Mouse (Mus musculus) c-Kit-negative CD71-positive TER-119-positive erythroid progenitor cells, embryonic 14.5 days (primary cell): ENCODE measurements around the gene Pik3ip1.

ENCODE experiments used
- DNase-seq: peaks from one replicate; pipeline ENCODE4 v3.0.0-alpha.2; 2013; ENCODE audit warnings: low read depth, low spot score

The Pik3ip1 gene

DNA sequence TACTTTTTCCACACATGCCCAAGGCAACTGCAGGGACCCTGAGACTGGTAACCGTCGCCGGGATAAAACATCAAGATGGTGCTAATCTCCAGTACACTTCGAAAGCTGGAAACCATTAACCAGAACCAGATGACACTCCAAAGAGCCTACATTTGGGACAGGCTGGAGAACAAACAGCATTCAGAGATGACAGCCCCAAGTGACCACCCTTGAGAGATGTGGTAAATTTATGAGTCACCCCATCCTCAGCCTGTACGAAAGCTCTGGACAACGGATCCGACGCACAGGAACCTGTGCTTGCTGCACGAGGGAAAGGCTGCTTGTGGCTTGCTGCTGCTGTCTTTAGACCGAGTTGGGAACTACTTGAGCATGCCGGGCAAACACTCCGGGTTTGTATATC is 44.5 kb downstream of the Pik3ip1 start:
- no peak for DNase-seq

DNA sequence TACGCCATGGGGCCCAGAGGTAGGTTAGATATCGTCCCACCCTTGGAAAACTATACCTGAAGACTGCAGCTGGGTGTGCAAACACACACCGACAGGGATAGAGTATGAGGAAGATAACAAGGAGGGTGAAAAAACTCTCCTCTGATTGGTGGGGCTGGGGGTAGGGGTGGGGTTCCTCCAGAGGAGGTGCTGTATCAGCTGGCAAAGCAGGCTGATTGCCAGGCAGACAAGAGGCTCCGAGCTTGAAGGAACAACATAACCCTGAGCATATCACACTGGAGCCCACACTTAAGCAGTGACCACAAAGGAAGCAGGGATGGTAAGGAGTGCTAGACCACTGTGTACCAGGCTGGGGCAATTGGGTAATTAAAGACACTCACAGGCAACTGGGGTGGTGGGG is 49.2 kb downstream of the Pik3ip1 start:
- DNase-seq: no peak

DNA sequence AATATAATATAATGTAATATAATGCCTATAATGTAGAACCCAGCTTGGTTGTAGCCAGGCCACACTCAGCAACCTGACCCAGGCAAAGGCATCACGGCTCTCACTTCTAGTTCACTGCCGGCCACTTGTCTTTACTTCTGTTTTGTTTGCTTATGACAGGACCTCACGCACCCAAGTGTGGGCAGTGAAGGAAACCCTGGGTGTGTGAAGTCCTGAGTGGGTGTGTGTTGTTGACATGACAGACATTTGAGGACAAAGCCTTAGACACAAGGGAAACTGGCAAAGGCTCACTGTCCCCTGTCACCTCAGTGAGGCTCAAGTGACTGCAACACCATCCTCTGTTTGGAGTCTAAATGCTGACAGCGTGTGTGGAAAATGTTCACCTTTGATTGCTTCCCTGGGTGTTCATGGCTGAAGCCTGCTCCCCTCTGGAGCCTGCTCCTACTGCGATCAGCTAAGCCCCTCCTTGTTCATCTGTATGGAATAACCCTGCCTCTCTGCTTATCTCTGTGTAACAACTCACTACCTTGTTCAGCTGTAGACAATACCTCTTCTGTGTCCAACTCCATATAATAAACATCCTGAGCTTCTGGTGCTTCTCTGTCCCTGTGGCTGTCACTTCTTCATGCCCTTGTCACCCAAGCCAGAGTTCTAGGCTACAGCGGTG is 51.1 kb downstream of the Pik3ip1 start:
- no peak for DNase-seq

DNA sequence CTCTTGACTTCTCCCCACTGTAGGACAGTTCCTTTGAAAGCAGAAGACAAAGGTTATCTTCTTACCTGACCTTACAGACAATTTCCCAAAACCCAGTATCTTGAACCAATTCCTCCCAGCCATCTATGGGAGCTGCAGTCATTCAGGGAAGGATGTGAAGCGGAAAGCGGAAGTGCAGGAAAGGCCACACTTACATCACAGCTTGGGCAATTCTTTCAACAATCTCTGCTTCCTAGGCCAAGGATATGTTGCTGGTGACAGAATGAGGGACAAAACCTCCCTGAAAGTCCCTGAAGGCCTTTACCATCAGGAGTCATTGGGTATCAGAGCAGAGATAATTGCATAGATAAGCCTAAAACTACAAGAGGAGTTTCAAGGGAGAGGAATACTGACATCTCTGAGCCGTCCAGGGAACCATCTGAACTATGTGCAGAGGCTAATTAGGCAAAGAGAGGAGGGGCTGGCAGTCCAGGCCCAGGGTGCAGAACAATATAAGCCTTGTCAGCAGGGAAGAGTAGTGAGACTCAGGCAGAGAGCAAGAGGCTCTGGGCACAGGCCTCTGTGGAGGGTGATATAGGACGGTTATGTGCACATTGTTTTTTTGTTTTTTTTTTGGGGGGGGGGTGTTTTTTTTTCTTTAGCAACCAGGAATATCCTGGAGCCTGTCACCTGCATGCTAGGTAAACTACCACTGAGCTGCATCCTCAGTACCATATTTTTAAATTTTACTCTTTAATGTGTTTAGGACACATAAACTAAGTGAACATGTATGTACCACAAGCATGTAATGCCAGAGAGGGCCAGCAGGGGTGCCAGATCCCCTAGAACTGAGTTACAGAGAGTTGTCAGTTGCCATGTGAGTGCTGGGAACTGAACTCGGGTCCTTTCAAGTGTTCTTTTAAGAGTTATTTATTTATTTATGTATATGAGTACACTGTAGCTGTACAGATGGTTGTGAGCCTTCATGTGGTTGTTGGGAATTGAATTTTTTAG is 52.7 kb downstream of the Pik3ip1 start:
- no peak for DNase-seq

DNA sequence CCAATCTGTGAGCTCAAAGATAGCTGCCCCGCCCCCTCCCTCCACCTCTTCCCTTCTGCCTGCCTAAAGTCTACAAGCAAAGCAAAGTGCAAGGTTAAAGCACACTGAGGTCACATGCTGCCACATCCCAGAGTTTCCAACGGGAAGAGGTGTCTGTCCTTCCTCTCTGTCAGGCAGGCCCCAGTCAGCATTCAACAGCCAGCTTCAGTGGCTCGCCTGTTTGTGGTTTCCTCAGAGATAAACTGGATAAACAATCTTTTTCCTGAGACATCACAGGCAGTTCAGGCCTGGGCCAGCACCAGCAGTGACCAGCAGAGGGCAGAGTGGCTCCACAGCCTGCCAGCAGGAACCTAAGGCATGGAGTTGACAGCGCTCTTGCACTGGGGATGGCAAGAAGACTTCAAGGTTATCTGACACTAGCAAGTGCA is 56.8 kb downstream of the Pik3ip1 start:
- DNase-seq: peak; percentile 64

DNA sequence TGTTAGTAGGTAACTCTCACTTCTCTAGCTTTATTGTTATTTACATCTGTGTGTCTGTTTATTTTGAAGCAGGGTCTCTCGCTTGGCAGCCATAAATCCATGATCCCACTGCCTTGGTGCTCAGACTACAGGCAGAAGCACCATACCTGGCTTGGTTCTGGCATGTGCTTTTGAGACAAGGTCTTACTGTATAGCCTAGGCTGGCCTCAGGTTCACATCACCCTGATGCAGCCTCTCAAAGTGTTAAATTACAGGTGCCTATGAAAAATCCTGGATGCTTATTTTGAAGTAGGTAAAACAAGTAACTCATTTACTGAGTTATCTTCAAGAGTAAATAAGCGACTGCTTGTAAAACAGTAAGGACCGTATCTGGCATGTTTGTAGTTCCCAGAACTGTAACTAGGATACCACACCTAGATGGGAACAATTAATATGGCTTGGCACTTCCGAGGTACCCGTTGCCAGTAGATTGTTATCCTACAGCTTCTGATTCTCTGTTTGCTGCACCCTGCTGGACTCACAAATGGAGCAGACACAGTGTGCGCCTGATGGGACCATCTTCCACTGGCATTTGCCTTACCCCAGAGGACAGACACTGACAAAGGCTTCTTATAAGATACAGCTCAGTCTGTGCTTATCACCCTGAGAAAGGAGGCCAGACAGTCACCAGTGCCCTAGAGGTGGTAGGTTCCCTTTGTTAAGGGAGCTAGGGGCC is 57.4 kb downstream of the Pik3ip1 start:
- no peak for DNase-seq

DNA sequence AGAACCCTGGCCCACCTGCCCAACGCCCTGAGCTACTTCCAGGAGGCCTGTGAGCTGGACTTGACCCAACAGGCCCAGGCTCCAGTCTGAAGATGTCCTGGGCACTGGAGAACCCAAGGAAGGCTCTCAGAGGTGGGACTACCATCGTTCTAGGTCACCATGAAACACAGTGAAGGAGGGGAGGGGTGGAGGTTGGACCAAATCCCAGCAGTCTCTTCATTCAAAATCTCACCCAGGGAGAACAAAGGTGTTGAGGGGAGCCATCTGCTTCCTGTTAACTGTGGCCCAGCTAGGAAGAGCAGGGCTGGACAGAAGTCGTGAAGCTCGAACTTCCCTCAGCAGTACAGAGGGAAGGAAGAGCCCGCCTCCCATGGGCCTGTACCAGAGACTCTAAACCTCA is 59.8 kb downstream of the Pik3ip1 start:
- no peak for DNase-seq

DNA sequence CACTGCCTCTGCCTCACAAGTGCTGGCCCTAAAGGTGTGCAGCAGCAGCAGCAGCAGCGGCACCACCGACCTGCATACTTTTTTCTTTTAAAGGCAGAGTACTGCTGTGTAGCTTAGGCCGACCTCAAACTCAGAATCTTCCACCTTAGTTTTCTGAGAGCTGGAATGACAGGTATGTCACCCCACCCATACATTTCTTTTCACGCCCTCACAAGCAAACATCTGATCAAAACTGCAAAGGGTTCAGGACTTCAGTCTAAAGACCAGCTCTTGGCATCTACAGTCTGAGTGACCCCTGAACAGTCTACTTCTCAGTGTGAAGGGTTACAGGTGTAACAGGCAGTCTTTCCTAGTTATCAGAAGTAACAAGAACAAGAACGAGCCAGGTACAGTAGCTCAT is 60.6 kb downstream of the Pik3ip1 start:
- DNase-seq: no peak

DNA sequence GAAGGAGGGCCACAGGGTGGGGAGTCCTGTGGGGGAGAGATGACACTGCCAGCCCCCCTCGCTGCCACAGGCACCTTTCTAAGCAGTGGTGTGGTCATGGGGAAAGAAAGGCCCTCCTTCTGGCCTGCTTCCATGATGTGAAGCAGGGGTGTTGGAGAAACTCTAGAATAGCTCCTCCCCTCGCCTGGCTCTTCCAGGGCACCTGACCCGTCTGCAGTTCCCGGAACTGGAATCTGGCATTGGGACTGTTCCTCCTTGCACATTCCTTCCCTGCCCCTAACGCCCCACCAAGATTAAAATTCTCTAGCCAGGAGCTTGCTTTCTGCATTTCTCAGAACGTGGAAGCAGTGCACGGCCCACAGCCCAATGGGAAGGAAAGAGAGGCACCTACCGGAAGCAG is 62.3 kb downstream of the Pik3ip1 start:
- DNase-seq: no peak
